Mouse (Mus musculus): Measurements from ENCODE around the gene Gabrb1. TPM values are rescaled to one million over a fixed set of nuclear protein-coding genes. Genes with fewer than 3 reads are reported as not detected.

Gabrb1 gene
- polyA plus RNA-seq, 1 experiment from 2014 or later, result 32.2 TPM

GRCm38 (mm10) chr5:71658115-71658497 is 193 bp downstream of the Gabrb1 start, which contains the start of gene Gabra4:
Gabra4 (minus strand) TSS chr5:71658308.
- 2% methylated on average over 15 of the region's 15 CpGs for WGBS

GRCm38 (mm10) chr5:71665593-71665992 is 7.7 kb downstream of the Gabrb1 start:
- no peak overlapping the region for H3K4me2 ChIP-seq (ENCODE audit: low read depth, low read length)
- no peaks in the 10 kb centered on the region for H3K9me3 ChIP-seq (ENCODE audit: control insufficient read depth, low read length)
- H3K4me1 ChIP-seq (ENCODE audit: control insufficient read depth, insufficient read depth, low read length), result no peaks in the 10 kb centered on the region
- no peaks in the 10 kb centered on the region for H3K36me3 ChIP-seq (ENCODE audit: control insufficient read depth, insufficient read depth, low read length)
- WGBS, result 29% methylated on average over 4 of the region's 4 CpGs
- ATAC-seq (ENCODE audit: low read depth), result no peak
- no peak overlapping the region for H3K27ac ChIP-seq (ENCODE audit: low read depth, low read length)
- H3K27me3 ChIP-seq (ENCODE audit: control insufficient read depth, insufficient read depth, low read length), result no peaks in the 10 kb centered on the region
- H3K9ac ChIP-seq (replicated peaks; ENCODE audit: low read depth, low read length), result no peak overlapping the region
- no peak overlapping the region for H3K4me3 ChIP-seq (ENCODE audit: low read depth, low read length)

More at GRCm38 (mm10) chr5:71658115-71658497, 193 bp downstream of the Gabrb1 start, which contains the start of gene Gabra4:
- no peaks in the 10 kb centered on the region for H3K9me3 ChIP-seq (ENCODE audit: control insufficient read depth, low read length)
- H3K4me2 ChIP-seq (ENCODE audit: low read depth, low read length), result peak within 1 kb of the TSS; percentile 96
- H3K36me3 ChIP-seq (ENCODE audit: control insufficient read depth, insufficient read depth, low read length), result no peaks in the 10 kb centered on the region
- no peak within 1 kb of the TSS for H3K27ac ChIP-seq (ENCODE audit: low read depth, low read length)
- peaks cover 5% of the 10 kb centered on the region for H3K27me3 ChIP-seq (ENCODE audit: control insufficient read depth, insufficient read depth, low read length)
- peak; percentile 56 for ATAC-seq (ENCODE audit: low read depth)
- no peaks in the 10 kb centered on the region for H3K4me1 ChIP-seq (ENCODE audit: control insufficient read depth, insufficient read depth, low read length)
- peak within 1 kb of the TSS; percentile 47 for H3K9ac ChIP-seq (replicated peaks; ENCODE audit: low read depth, low read length)
- H3K4me3 ChIP-seq (ENCODE audit: low read depth, low read length), result peak within 1 kb of the TSS; percentile 59

DNA sequence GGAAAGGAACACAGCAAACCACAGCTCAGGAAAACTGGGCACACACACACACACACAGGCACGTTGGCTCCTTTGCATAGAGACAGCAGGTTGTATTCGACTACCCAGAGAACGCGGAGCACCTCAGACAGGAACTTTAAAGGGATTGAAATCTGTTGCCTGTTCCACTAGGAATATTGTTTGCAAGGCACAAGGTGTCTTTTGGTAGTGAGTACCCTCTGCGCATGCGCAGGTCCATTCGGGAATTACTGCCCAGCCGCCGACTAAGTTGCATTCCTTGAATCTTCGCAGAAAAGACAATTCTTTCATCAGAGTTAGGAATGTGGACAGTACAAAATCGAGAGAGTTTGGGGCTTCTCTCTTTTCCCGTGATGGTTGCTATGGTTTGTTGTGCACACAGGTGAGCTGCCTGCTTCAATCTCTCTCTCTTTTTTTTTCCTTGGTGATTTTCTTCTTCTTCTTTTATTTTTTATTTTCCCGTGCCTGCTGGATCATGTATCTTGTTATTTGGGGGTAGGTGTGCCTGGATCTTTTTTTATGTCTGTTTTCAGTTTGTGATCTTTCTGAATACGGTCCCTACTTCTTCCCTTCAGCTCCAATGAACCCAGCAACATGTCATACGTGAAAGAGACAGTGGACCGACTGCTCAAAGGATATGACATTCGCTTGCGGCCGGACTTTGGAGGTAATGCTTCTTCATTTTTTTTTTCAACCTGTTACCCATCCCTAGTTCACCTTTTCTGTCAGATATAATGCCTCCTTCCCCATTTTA is 42.0 kb downstream of the Gabrb1 start:
- H3K9me3 ChIP-seq (ENCODE audit: control insufficient read depth, low read length), result no peaks in the 10 kb centered on the region
- no peaks in the 10 kb centered on the region for H3K27me3 ChIP-seq (ENCODE audit: control insufficient read depth, insufficient read depth, low read length)
- no peak overlapping the region for H3K27ac ChIP-seq (ENCODE audit: low read depth, low read length)
- under 1% methylated on average over 19 of the region's 19 CpGs for WGBS
- H3K4me1 ChIP-seq (ENCODE audit: control insufficient read depth, insufficient read depth, low read length), result peaks cover 4% of the 10 kb centered on the region; the same call in 1 of the 2 replicates
- H3K9ac ChIP-seq (replicated peaks; ENCODE audit: low read depth, low read length), result peak overlapping the region; percentile 49; the same call in 1 of the 2 replicates
- H3K4me3 ChIP-seq (ENCODE audit: low read depth, low read length), result peak overlapping the region; percentile 56
- peak overlapping the region; percentile 91 for H3K4me2 ChIP-seq (ENCODE audit: low read depth, low read length)
- H3K36me3 ChIP-seq (ENCODE audit: control insufficient read depth, insufficient read depth, low read length), result no peaks in the 10 kb centered on the region
- 0 out of 2 replicates have a peak, but pooled peaks have one; percentile 4 for ATAC-seq (ENCODE audit: low read depth)

- Histone ChIP-seq H3K4me3 (ENCODE audit: low read depth, low read length) (peak overlapping the region; percentile 56), H3K9ac (replicated peaks; ENCODE audit: low read depth, low read length) (peak overlapping the region; percentile 49), H3K4me2 (ENCODE audit: low read depth, low read length) (peak overlapping the region; percentile 91), H3K36me3 (ENCODE audit: control insufficient read depth, insufficient read depth, low read length) (no peaks in the 10 kb centered on the region), H3K9me3 (ENCODE audit: control insufficient read depth, low read length) (no peaks in the 10 kb centered on the region), H3K27ac (ENCODE audit: low read depth, low read length) (no peak overlapping the region), H3K4me1 (ENCODE audit: control insufficient read depth, insufficient read depth, low read length) (peaks cover 4% of the 10 kb centered on the region; the same call in 1 of the 2 replicates), H3K27me3 (ENCODE audit: control insufficient read depth, insufficient read depth, low read length) (no peaks in the 10 kb centered on the region)
- WGBS, result under 1% methylated on average over 46 of the region's 46 CpGs
- peak; percentile 92 for ATAC-seq (ENCODE audit: low read depth)
Observed at GRCm38 (mm10) chr5:71700468-71701272, 42.8 kb downstream of the Gabrb1 start.

DNA sequence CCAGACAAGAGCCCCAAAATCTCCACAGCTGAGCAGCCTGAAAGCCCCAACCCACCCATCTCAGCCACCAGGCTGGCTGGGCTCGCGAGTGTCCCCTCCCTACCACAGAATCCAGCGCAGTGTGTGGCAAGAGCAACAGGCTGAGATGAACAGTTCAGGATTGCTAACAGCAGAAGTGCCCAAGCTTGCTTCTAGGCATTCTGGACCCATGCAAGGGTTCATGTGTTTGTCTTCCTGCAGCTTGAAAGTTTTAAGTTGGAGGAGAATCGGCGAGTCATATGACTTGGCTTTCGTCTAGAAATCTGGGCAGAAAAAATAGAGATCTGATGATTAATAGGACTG is 43.3 kb downstream of the Gabrb1 start:
- WGBS, result 2% methylated on average over 6 of the region's 6 CpGs
- H3K4me2 ChIP-seq (ENCODE audit: low read depth, low read length), result peak overlapping the region; percentile 91
- peaks cover 4% of the 10 kb centered on the region; the same call in 1 of the 2 replicates for H3K4me1 ChIP-seq (ENCODE audit: control insufficient read depth, insufficient read depth, low read length)
- no peaks in the 10 kb centered on the region for H3K27me3 ChIP-seq (ENCODE audit: control insufficient read depth, insufficient read depth, low read length)
- no peaks in the 10 kb centered on the region for H3K36me3 ChIP-seq (ENCODE audit: control insufficient read depth, insufficient read depth, low read length)
- no peak overlapping the region for H3K27ac ChIP-seq (ENCODE audit: low read depth, low read length)
- peak overlapping the region; percentile 56 for H3K4me3 ChIP-seq (ENCODE audit: low read depth, low read length)
- no peak; the same call in 1 of the 2 replicates for ATAC-seq (ENCODE audit: low read depth)
- peak overlapping the region; percentile 49 for H3K9ac ChIP-seq (replicated peaks; ENCODE audit: low read depth, low read length)
- H3K9me3 ChIP-seq (ENCODE audit: control insufficient read depth, low read length), result no peaks in the 10 kb centered on the region

- H3K36me3 ChIP-seq (ENCODE audit: control insufficient read depth, insufficient read depth, low read length), result no peaks in the 10 kb centered on the region
- H3K27me3 ChIP-seq (ENCODE audit: control insufficient read depth, insufficient read depth, low read length), result no peaks in the 10 kb centered on the region
- 31% methylated on average over 8 of the region's 8 CpGs for WGBS
- no peak overlapping the region for H3K4me3 ChIP-seq (ENCODE audit: low read depth, low read length)
- no peak overlapping the region for H3K27ac ChIP-seq (ENCODE audit: low read depth, low read length)
- ATAC-seq (ENCODE audit: low read depth), result peak; percentile 81; the same call in 1 of the 2 replicates
- H3K9ac ChIP-seq (replicated peaks; ENCODE audit: low read depth, low read length), result no peak overlapping the region
- H3K4me2 ChIP-seq (ENCODE audit: low read depth, low read length), result no peak overlapping the region
- H3K4me1 ChIP-seq (ENCODE audit: control insufficient read depth, insufficient read depth, low read length), result 0 out of 2 replicates have a peak, but pooled peaks cover 2% of the 10 kb centered on the region
- no peaks in the 10 kb centered on the region for H3K9me3 ChIP-seq (ENCODE audit: control insufficient read depth, low read length)
Observed at GRCm38 (mm10) chr5:71732931-71733792, 75.2 kb downstream of the Gabrb1 start.

DNA sequence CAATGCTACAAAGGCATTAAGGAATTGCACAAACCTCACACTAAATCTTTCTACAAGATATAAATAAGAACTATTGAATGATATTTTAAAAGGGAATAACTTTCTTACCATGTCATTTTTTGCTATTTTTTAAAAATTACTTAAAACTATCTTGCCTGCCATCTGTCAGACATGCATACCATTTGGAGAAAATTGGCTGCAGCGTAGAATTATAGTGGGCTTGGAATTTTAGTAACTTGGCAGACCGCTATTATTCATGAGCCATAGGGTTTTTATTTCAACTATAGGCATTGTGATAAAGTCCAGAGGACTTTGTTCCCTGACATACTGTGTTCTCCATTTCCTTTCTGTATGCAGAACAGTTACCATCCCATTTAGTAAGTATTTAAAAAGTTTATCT is 89.5 kb downstream of the Gabrb1 start:
- no peak overlapping the region for H3K4me3 ChIP-seq (ENCODE audit: low read depth, low read length)
- no peaks in the 10 kb centered on the region for H3K36me3 ChIP-seq (ENCODE audit: control insufficient read depth, insufficient read depth, low read length)
- no peak for ATAC-seq (ENCODE audit: low read depth)
- H3K9me3 ChIP-seq (ENCODE audit: control insufficient read depth, low read length), result no peaks in the 10 kb centered on the region
- 81% methylated on average over 2 of the region's 2 CpGs for WGBS
- no peaks in the 10 kb centered on the region for H3K4me1 ChIP-seq (ENCODE audit: control insufficient read depth, insufficient read depth, low read length)
- no peaks in the 10 kb centered on the region for H3K27me3 ChIP-seq (ENCODE audit: control insufficient read depth, insufficient read depth, low read length)
- no peak overlapping the region for H3K4me2 ChIP-seq (ENCODE audit: low read depth, low read length)
- no peak overlapping the region for H3K27ac ChIP-seq (ENCODE audit: low read depth, low read length)
- no peak overlapping the region for H3K9ac ChIP-seq (replicated peaks; ENCODE audit: low read depth, low read length)

DNA sequence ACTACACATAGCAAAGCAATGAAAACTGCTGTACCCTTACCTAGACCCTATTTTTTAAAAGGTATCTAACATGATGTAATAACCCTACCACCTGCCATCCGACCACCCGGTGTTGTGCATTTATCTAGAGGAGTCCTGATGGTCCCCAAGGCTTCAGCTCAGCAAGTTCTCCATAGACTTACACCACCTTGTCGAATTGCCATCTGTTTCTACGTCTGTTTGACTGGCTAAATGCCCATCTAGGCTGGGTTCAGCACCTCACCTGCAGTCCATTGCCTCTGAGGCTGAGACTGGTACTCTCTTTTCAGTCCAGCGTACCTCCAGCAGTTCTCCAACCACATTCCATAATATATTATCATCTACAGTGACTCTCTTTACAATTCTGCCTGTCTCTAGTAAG is 96.1 kb downstream of the Gabrb1 start:
- Histone ChIP-seq H3K27me3 (ENCODE audit: control insufficient read depth, insufficient read depth, low read length) (no peaks in the 10 kb centered on the region), H3K27ac (ENCODE audit: low read depth, low read length) (no peak overlapping the region), H3K9ac (replicated peaks; ENCODE audit: low read depth, low read length) (no peak overlapping the region), H3K4me2 (ENCODE audit: low read depth, low read length) (no peak overlapping the region), H3K9me3 (ENCODE audit: control insufficient read depth, low read length) (no peaks in the 10 kb centered on the region), H3K4me3 (ENCODE audit: low read depth, low read length) (no peak overlapping the region), H3K4me1 (ENCODE audit: control insufficient read depth, insufficient read depth, low read length) (no peaks in the 10 kb centered on the region), H3K36me3 (ENCODE audit: control insufficient read depth, insufficient read depth, low read length) (no peaks in the 10 kb centered on the region)
- 87% methylated on average over 5 of the region's 5 CpGs for WGBS
- ATAC-seq (ENCODE audit: low read depth), result no peak

All from neural tube, embryonic 14.5 days (tissue).